Mouse (Mus musculus): ENCODE measurements around the gene Khnyn.

DNA sequence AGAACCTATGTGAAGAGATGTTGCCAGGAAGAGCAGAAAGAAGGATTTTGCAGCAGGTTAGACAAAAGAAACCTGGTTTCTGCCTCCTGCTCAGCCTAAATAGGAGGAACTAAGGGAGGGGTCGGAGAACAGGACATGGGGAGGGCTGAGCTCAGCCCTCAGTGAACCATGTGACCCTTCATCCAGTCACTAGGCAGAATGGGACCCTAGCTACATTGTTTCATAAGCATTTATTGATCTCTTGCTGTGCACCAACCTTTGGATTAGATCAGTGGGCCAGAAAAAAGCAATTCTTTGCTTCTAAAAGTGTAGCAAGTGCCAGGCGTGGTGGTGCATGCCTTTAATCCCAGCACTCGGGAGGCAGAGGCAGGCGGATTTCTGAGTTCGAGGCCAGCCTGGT, 46.4 kb upstream of the Khnyn start:
- TF ChIP-seq SRF (IDR thresholded peaks at IDR 0.05; ENCODE audit: control insufficient read depth, insufficient read length, low read depth) (no peak), POLR2A (IDR thresholded peaks at IDR 0.05; ENCODE audit: insufficient read length, low read depth) (no peak), USF1 (IDR thresholded peaks at IDR 0.05; ENCODE audit: low read depth) (no peak), MYOG (IDR thresholded peaks at IDR 0.05; ENCODE audit: control insufficient read depth in 1 of 3, insufficient read depth in 1 of 3, insufficient read length in 2 of 3, low read depth in 2 of 3) (no peak), MYOD1 (IDR thresholded peaks at IDR 0.05; ENCODE audit: control insufficient read depth in 1 of 3, insufficient read length in 2 of 3, low read depth in 2 of 3) (no peak), MAX (IDR thresholded peaks at IDR 0.05; ENCODE audit: low read depth) (no peak), TCF12 (IDR thresholded peaks at IDR 0.05; ENCODE audit: insufficient read depth, poor library complexity, severe bottlenecking) (no peak), CEBPB (IDR thresholded peaks at IDR 0.05; ENCODE audit: insufficient read depth, poor library complexity, severe bottlenecking) (no peak), POLR2AphosphoS2 (IDR thresholded peaks at IDR 0.05; ENCODE audit: insufficient read length, low read depth) (no peak), E2F4 (IDR thresholded peaks at IDR 0.05; ENCODE audit: insufficient read depth) (no peak)

Data from myocyte (in vitro differentiated cells).